Mouse (Mus musculus): ENCODE data around the gene Zbtb20. TPM values are rescaled to one million over a fixed set of nuclear protein-coding genes. Genes with fewer than 3 reads are reported as not detected.

Zbtb20 gene
- polyA plus RNA-seq, 1 experiment from 2014 or later: 80.6 TPM

DNA sequence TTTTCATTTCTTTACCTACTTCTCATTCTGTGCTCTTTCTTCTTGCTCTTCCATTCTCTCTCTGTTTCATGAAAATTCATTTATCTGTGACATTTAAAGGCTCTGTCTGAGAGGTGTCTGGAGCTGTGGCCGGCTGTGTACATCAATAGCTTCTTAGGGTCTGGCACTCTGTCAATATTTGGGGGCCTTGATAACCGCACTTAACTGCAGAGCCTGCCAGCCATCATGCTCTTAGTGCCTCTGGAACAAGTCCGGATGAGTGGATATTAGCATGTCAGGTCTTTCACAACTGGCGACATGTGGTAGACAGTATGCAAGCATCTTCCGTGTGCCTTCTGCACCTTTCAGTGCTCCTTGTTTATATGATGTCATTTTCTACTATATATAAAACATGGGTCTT, 510.7 kb downstream of the Zbtb20 start:
- Histone ChIP-seq H3K4me1 (ENCODE audit: control insufficient read depth, insufficient read depth, low read length) (no peaks in the 10 kb centered on the region), H3K9me3 (ENCODE audit: control insufficient read depth, low read length) (no peaks in the 10 kb centered on the region), H3K27ac (replicated peaks; ENCODE audit: low read depth, low read length) (no peak overlapping the region), H3K4me2 (ENCODE audit: low read length) (no peak overlapping the region), H3K36me3 (ENCODE audit: control insufficient read depth, insufficient read depth, low read length) (no peaks in the 10 kb centered on the region), H3K27me3 (ENCODE audit: control insufficient read depth, insufficient read depth, low read length) (no peaks in the 10 kb centered on the region), H3K9ac (replicated peaks; ENCODE audit: low read length) (no peak overlapping the region), H3K4me3 (replicated peaks; ENCODE audit: low read depth, low read length) (no peak overlapping the region)
- 68% methylated on average over 5 of the region's 5 CpGs for WGBS
- no peak for ATAC-seq (ENCODE audit: low FRiP score, low TSS enrichment)
- DNase-seq: no peak

DNA sequence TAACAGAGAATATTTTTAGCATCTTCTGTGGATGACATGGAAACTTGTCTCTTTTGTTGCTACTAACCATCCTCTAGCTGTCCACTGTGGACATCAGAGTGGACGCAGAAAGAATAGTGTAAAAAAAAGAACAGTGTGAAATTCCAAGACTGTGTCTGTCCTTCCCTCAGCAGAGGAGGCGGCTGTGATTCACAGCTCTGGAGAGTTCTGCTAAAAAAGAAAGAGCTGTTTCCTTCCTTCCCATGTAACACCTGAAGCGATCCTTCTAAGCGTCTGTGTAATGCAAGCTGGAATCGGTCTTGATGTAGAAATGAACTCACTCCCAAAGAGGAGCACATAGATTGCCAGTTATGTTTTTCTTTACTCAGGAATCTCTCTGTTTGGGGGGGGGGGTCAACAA, 512.7 kb downstream of the Zbtb20 start:
- H3K9me3 ChIP-seq (ENCODE audit: control insufficient read depth, low read length): no peaks in the 10 kb centered on the region
- WGBS: 94% methylated on average over 5 of the region's 5 CpGs
- no peaks in the 10 kb centered on the region for H3K36me3 ChIP-seq (ENCODE audit: control insufficient read depth, insufficient read depth, low read length)
- no peaks in the 10 kb centered on the region for H3K4me1 ChIP-seq (ENCODE audit: control insufficient read depth, insufficient read depth, low read length)
- DNase-seq: no peak
- H3K27me3 ChIP-seq (ENCODE audit: control insufficient read depth, insufficient read depth, low read length): no peaks in the 10 kb centered on the region
- H3K27ac ChIP-seq (replicated peaks; ENCODE audit: low read depth, low read length): no peak overlapping the region
- no peak overlapping the region for H3K4me2 ChIP-seq (ENCODE audit: low read length)
- no peak overlapping the region for H3K4me3 ChIP-seq (replicated peaks; ENCODE audit: low read depth, low read length)
- no peak for ATAC-seq (ENCODE audit: low FRiP score, low TSS enrichment)
- no peak overlapping the region for H3K9ac ChIP-seq (replicated peaks; ENCODE audit: low read length)

GRCm38 (mm10) chr16:43390387-43390786, 514.7 kb downstream of the Zbtb20 start:
- Histone ChIP-seq H3K27me3 (ENCODE audit: control insufficient read depth, insufficient read depth, low read length) (no peaks in the 10 kb centered on the region), H3K4me2 (ENCODE audit: low read length) (no peak overlapping the region), H3K4me1 (ENCODE audit: control insufficient read depth, insufficient read depth, low read length) (no peaks in the 10 kb centered on the region), H3K9me3 (ENCODE audit: control insufficient read depth, low read length) (no peaks in the 10 kb centered on the region), H3K27ac (replicated peaks; ENCODE audit: low read depth, low read length) (no peak overlapping the region), H3K4me3 (replicated peaks; ENCODE audit: low read depth, low read length) (no peak overlapping the region), H3K9ac (replicated peaks; ENCODE audit: low read length) (no peak overlapping the region), H3K36me3 (ENCODE audit: control insufficient read depth, insufficient read depth, low read length) (no peaks in the 10 kb centered on the region)
- no peak for ATAC-seq (ENCODE audit: low FRiP score, low TSS enrichment)
- DNase-seq: no peak
- 90% methylated on average over 4 of the region's 4 CpGs for WGBS

DNA sequence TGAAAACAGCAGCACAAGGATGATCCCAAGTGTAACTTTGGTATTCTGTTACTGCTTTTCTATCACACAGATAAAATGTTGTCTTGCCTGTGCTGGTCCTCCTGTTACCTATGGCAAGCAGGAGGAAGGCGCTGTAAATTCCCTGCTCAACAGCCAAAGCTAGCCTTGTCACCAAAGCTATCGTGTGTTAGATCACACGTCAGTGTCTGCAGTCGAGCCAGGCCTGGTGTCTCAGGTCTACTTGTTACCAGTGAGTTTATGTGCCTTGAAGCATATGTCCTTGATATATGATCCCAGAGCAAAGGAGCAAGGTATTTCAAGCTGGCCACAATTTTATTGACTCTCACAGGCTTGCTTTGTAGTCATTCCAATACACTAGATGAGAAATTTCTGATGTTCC, 517.7 kb downstream of the Zbtb20 start:
- Histone ChIP-seq H3K4me3 (replicated peaks; ENCODE audit: low read depth, low read length) (no peak overlapping the region), H3K27ac (replicated peaks; ENCODE audit: low read depth, low read length) (no peak overlapping the region), H3K9me3 (ENCODE audit: control insufficient read depth, low read length) (no peaks in the 10 kb centered on the region), H3K4me2 (ENCODE audit: low read length) (no peak overlapping the region), H3K4me1 (ENCODE audit: control insufficient read depth, insufficient read depth, low read length) (no peaks in the 10 kb centered on the region), H3K9ac (replicated peaks; ENCODE audit: low read length) (no peak overlapping the region), H3K36me3 (ENCODE audit: control insufficient read depth, insufficient read depth, low read length) (no peaks in the 10 kb centered on the region), H3K27me3 (ENCODE audit: control insufficient read depth, insufficient read depth, low read length) (no peaks in the 10 kb centered on the region)
- 97% methylated on average over 4 of the region's 4 CpGs for whole genome bisulfite sequencing
- no peak for DNase-seq
- ATAC-seq (ENCODE audit: low FRiP score, low TSS enrichment): no peak

GRCm38 (mm10) chr16:43394013-43394568, 518.4 kb downstream of the Zbtb20 start:
- Histone ChIP-seq H3K27me3 (ENCODE audit: control insufficient read depth, insufficient read depth, low read length) (no peaks in the 10 kb centered on the region), H3K4me1 (ENCODE audit: control insufficient read depth, insufficient read depth, low read length) (no peaks in the 10 kb centered on the region), H3K4me3 (replicated peaks; ENCODE audit: low read depth, low read length) (no peak overlapping the region), H3K4me2 (ENCODE audit: low read length) (no peak overlapping the region), H3K36me3 (ENCODE audit: control insufficient read depth, insufficient read depth, low read length) (no peaks in the 10 kb centered on the region), H3K9ac (replicated peaks; ENCODE audit: low read length) (no peak overlapping the region), H3K27ac (replicated peaks; ENCODE audit: low read depth, low read length) (no peak overlapping the region), H3K9me3 (ENCODE audit: control insufficient read depth, low read length) (no peaks in the 10 kb centered on the region)
- ATAC-seq (ENCODE audit: low FRiP score, low TSS enrichment) (no peak), DNase-seq (no peak)
- WGBS: 76% methylated on average over 9 of the region's 9 CpGs

GRCm38 (mm10) chr16:43394760-43395159, 519.1 kb downstream of the Zbtb20 start:
- Histone ChIP-seq H3K27ac (replicated peaks; ENCODE audit: low read depth, low read length) (no peak overlapping the region), H3K4me1 (ENCODE audit: control insufficient read depth, insufficient read depth, low read length) (no peaks in the 10 kb centered on the region), H3K4me3 (replicated peaks; ENCODE audit: low read depth, low read length) (no peak overlapping the region), H3K27me3 (ENCODE audit: control insufficient read depth, insufficient read depth, low read length) (no peaks in the 10 kb centered on the region), H3K4me2 (ENCODE audit: low read length) (no peak overlapping the region), H3K9ac (replicated peaks; ENCODE audit: low read length) (no peak overlapping the region), H3K36me3 (ENCODE audit: control insufficient read depth, insufficient read depth, low read length) (no peaks in the 10 kb centered on the region), H3K9me3 (ENCODE audit: control insufficient read depth, low read length) (no peaks in the 10 kb centered on the region)
- ATAC-seq (ENCODE audit: low FRiP score, low TSS enrichment): no peak
- no peak for DNase-seq
- 89% methylated on average over 2 of the region's 2 CpGs for WGBS

- Histone ChIP-seq H3K9ac (replicated peaks; ENCODE audit: low read length) (no peak overlapping the region), H3K9me3 (ENCODE audit: control insufficient read depth, low read length) (no peaks in the 10 kb centered on the region), H3K4me1 (ENCODE audit: control insufficient read depth, insufficient read depth, low read length) (no peaks in the 10 kb centered on the region), H3K36me3 (ENCODE audit: control insufficient read depth, insufficient read depth, low read length) (no peaks in the 10 kb centered on the region), H3K4me3 (replicated peaks; ENCODE audit: low read depth, low read length) (no peak overlapping the region), H3K4me2 (ENCODE audit: low read length) (no peak overlapping the region), H3K27ac (replicated peaks; ENCODE audit: low read depth, low read length) (no peak overlapping the region), H3K27me3 (ENCODE audit: control insufficient read depth, insufficient read depth, low read length) (no peaks in the 10 kb centered on the region)
- WGBS: 92% methylated on average over 11 of the region's 11 CpGs
- no peak for DNase-seq
- no peak for ATAC-seq (ENCODE audit: low FRiP score, low TSS enrichment)
Observed at GRCm38 (mm10) chr16:43396849-43397628, 521.4 kb downstream of the Zbtb20 start.

GRCm38 (mm10) chr16:43397629-43398323, 522.1 kb downstream of the Zbtb20 start:
- no peaks in the 10 kb centered on the region for H3K9me3 ChIP-seq (ENCODE audit: control insufficient read depth, low read length)
- H3K9ac ChIP-seq (replicated peaks; ENCODE audit: low read length): no peak overlapping the region
- 85% methylated on average over 3 of the region's 3 CpGs for WGBS
- no peak overlapping the region for H3K4me3 ChIP-seq (replicated peaks; ENCODE audit: low read depth, low read length)
- ATAC-seq (ENCODE audit: low FRiP score, low TSS enrichment) (no peak), DNase-seq (no peak)
- H3K27ac ChIP-seq (replicated peaks; ENCODE audit: low read depth, low read length): no peak overlapping the region
- H3K4me2 ChIP-seq (ENCODE audit: low read length): no peak overlapping the region
- H3K4me1 ChIP-seq (ENCODE audit: control insufficient read depth, insufficient read depth, low read length): no peaks in the 10 kb centered on the region
- no peaks in the 10 kb centered on the region for H3K27me3 ChIP-seq (ENCODE audit: control insufficient read depth, insufficient read depth, low read length)
- no peaks in the 10 kb centered on the region for H3K36me3 ChIP-seq (ENCODE audit: control insufficient read depth, insufficient read depth, low read length)

DNA sequence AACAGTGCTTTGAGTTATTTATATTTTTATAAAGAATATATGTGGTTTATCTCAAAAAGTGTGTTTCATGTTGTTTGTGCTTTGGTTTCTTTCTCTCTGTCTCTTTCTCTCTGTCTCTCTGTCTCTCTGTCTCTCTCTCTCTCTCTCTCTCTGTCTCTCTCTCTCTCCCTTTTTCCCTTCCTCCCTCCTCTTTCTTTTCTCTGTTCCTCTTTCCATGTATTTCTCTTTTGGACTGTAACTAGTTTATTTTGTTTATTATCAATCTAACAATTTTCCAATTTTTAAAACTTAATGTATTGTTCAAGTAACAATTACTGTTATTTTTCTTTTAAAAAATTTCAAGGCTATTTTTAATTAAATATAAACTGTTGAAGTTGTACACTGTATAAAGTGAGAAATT, 523.7 kb downstream of the Zbtb20 start:
- ATAC-seq (ENCODE audit: low FRiP score, low TSS enrichment) (no peak), DNase-seq (no peak)
- no peaks in the 10 kb centered on the region for H3K4me1 ChIP-seq (ENCODE audit: control insufficient read depth, insufficient read depth, low read length)
- H3K36me3 ChIP-seq (ENCODE audit: control insufficient read depth, insufficient read depth, low read length): no peaks in the 10 kb centered on the region
- H3K9ac ChIP-seq (replicated peaks; ENCODE audit: low read length): no peak overlapping the region
- H3K9me3 ChIP-seq (ENCODE audit: control insufficient read depth, low read length): no peaks in the 10 kb centered on the region
- no peak overlapping the region for H3K4me3 ChIP-seq (replicated peaks; ENCODE audit: low read depth, low read length)
- no peak overlapping the region for H3K4me2 ChIP-seq (ENCODE audit: low read length)
- no peaks in the 10 kb centered on the region for H3K27me3 ChIP-seq (ENCODE audit: control insufficient read depth, insufficient read depth, low read length)
- no peak overlapping the region for H3K27ac ChIP-seq (replicated peaks; ENCODE audit: low read depth, low read length)

All from midbrain, embryonic 14.5 days (tissue).